8 mouse cellular contexts compared by ENCODE assay signal in the genomic region with DNA sequence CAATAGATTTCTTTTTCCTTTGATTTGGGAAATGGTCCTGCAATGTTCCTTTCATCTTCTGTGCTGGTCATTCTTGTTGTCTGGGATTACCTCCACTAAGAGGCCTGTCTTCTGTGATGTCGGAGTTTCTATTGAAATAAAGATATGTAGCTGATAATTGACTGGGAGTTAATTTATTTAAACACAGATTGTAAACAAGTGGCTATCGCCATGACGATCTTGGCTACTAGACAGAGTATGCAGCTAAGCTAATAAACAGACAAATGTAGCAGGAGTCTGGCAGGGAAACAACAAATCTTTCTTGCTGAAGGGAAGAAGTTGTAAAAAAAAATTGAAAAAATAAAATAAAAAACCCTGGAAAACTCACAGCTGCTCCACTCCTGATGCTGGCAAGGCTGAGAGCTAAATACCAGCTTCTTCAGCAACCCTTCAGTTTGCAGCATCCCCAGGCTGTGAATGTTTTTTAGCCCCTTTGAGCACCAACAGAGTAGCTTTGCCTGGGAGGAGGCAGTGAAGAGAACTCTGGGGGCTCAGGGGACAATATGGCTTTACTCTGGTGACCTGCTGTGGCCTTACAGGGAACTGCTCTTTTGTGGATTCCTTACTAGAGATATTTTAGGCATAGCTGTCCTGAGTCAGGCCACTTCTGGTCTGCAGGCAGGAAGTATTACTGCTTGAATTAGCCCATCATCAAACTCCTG.
DNase-seq lines count a peak whose midpoint lies in the region; ATAC-seq lines count a peak whose summit lies in the region.

No protein-coding gene starts in this region.

- H3K27me3 ChIP-seq in hindbrain, embryonic 11.5 days (ENCODE audit: control insufficient read depth, insufficient read depth, low read length) = no peaks in the 10 kb centered on the region

- no peaks in the 10 kb centered on the region for H3K36me3 ChIP-seq in hindbrain, embryonic 11.5 days (ENCODE audit: control insufficient read depth, insufficient read depth, low read length)

- peak; percentile 38; the same call in 1 of the 2 replicates for ATAC-seq in hindbrain, embryonic 11.5 days (ENCODE audit: low FRiP score)

- WGBS in hindbrain, embryonic 11.5 days = 34% methylated on average over 3 of the region's 3 CpGs

- DNase-seq in adrenal gland, postnatal 14 days = peak; percentile 17
- no peak for DNase-seq in adrenal gland, postnatal 4 days (ENCODE audit: low spot score in 2 of 2)
- DNase-seq in thymus, postnatal 14 days = peak; percentile 7
- no peak for DNase-seq in thymus, postnatal 25 days
- DNase-seq in hindbrain, embryonic 11.5 days (ENCODE audit: low spot score) = peak; percentile 19
- DNase-seq in layer of hippocampus, postnatal 14 days (ENCODE audit: low spot score in 2 of 2) = peak; percentile 7 to 34
- DNase-seq in retina, postnatal 1 day = peak; percentile 26
- DNase-seq in c-Kit-positive CD71-positive TER-119-positive erythroid progenitor cells, embryonic 14.5 days (ENCODE audit: low spot score) = no peak

- no peak overlapping the region for H3K4me2 ChIP-seq in hindbrain, embryonic 11.5 days (replicated peaks; ENCODE audit: low read depth, low read length)

- no peaks in the 10 kb centered on the region for H3K9me3 ChIP-seq in hindbrain, embryonic 11.5 days (ENCODE audit: control insufficient read depth, low read length)

- H3K4me1 ChIP-seq in hindbrain, embryonic 11.5 days (replicated peaks; ENCODE audit: control insufficient read depth, insufficient read depth, low read length) = no peaks in the 10 kb centered on the region

- no peak overlapping the region for H3K9ac ChIP-seq in hindbrain, embryonic 11.5 days (ENCODE audit: low read depth, low read length)

- H3K27ac ChIP-seq in hindbrain, embryonic 11.5 days (ENCODE audit: low read depth, low read length) = no peak overlapping the region

- H3K4me3 ChIP-seq in hindbrain, embryonic 11.5 days (ENCODE audit: low read depth, low read length) = no peak overlapping the region

Comparison
In these comparisons a context has a peak if more than half of its experiments do, and no peak if none do; other contexts are left out.
1. DNase-seq: peak in adrenal gland, postnatal 14 days (single experiment), thymus, postnatal 14 days (single experiment), hindbrain, embryonic 11.5 days (single experiment), layer of hippocampus, postnatal 14 days (2 of 2) and retina, postnatal 1 day (single experiment); none in adrenal gland, postnatal 4 days (0 of 2), thymus, postnatal 25 days (single experiment) and c-Kit-positive CD71-positive TER-119-positive erythroid progenitor cells, embryonic 14.5 days (single experiment).